Mouse (Mus musculus) embryonic facial prominence, embryonic 14.5 days (tissue): Measurements from ENCODE around the gene Cdk6. TPM values are rescaled to one million over a fixed set of nuclear protein-coding genes. Genes with fewer than 3 reads are reported as not detected.

Experiments used
- ATAC-seq: fragments of 200-750 bp; cut with Nextera tagmentation; 2 replicates; pipeline ENCODE4 v1.8.0; 2017; ENCODE audit warnings: low read depth, moderate number of reproducible peaks, moderate TSS enrichment
- DNase-seq: peaks from one replicate; pipeline ENCODE4 v3.0.0-alpha.2; 2015; ENCODE audit warnings: low spot score
- H3K27ac ChIP-seq: fragments of 300-500 bp; sonication (generic); replicated peaks from 2 replicates; pipeline ENCODE4 v1.5.1; 2014; ENCODE audit warnings: low read depth, mild to moderate bottlenecking, low read length, moderate library complexity
- H3K27me3 ChIP-seq: fragments of 300-500 bp; sonication (generic); replicated peaks from 2 replicates; pipeline ENCODE4 v1.6.1; 2014; ENCODE audit warnings: low read length; ENCODE audit not compliant: control insufficient read depth, insufficient read depth
- H3K36me3 ChIP-seq: fragments of 300-500 bp; sonication (generic); 2 replicates; pipeline ENCODE4 v1.6.1; 2014; ENCODE audit warnings: low read length, mixed read lengths; ENCODE audit not compliant: control insufficient read depth, insufficient read depth
- H3K4me1 ChIP-seq: fragments of 300-500 bp; sonication (generic); 2 replicates; pipeline ENCODE4 v1.6.1; 2014; ENCODE audit warnings: antibody characterized with exemption, low read length; ENCODE audit not compliant: control insufficient read depth, insufficient read depth
- H3K4me2 ChIP-seq: fragments of 300-500 bp; sonication (generic); 2 replicates; pipeline ENCODE4 v1.6.1; 2014; ENCODE audit warnings: low read depth, mild to moderate bottlenecking, low read length, moderate library complexity, mixed read lengths
- H3K4me3 ChIP-seq: fragments of 300-500 bp; sonication (generic); 2 replicates; pipeline ENCODE4 v1.5.1; 2014; ENCODE audit warnings: low read depth, mild to moderate bottlenecking, low read length
- H3K9ac ChIP-seq: fragments of 300-500 bp; sonication (generic); 2 replicates; pipeline ENCODE4 v1.6.1; 2014; ENCODE audit warnings: low read depth, mild to moderate bottlenecking, low read length, moderate library complexity, mixed read lengths
- H3K9me3 ChIP-seq: fragments of 300-500 bp; sonication (generic); 2 replicates; pipeline ENCODE4 v1.6.1; 2016; ENCODE audit warnings: low read length; ENCODE audit not compliant: control insufficient read depth
- WGBS: fragments of 180-500 bp; shearing (Covaris S2); extraction: QIAGEN DNeasy Blood & Tissue Kit; methylation state at CpG from one replicate; pipeline ENCODE4 v1.1.7; 2014; 5-methylcytosine and 5-hydroxymethylcytosine counted together
- polyA plus RNA-seq: library from polyadenylated mRNA; unstranded; fragments of >200 nt; fragmentation: Nextera tagmentation; extraction: Ambion mirVana; gene quantifications from 2 replicates; pipeline ENCODE4 v1.2.1, GENCODE M21; 2014

Cdk6 gene
- polyA plus RNA-seq: 20.9 and 21.3 TPM in 2 replicates

- WGBS: 0% methylated on average over 36 of the region's 59 CpGs
- no peaks in the 10 kb centered on the region for H3K36me3 ChIP-seq
- no peaks in the 10 kb centered on the region for H3K9me3 ChIP-seq
- no peaks in the 10 kb centered on the region for H3K27me3 ChIP-seq
- no peaks in the 10 kb centered on the region for H3K4me1 ChIP-seq
- H3K4me3 ChIP-seq: peak within 1 kb of the TSS; percentile 66
- DNase-seq (peak; percentile 44), ATAC-seq (peak; percentile 42)
- peak within 1 kb of the TSS; percentile 88 for H3K27ac ChIP-seq
- peak within 1 kb of the TSS; percentile 76 for H3K9ac ChIP-seq
- peak within 1 kb of the TSS; percentile 96 for H3K4me2 ChIP-seq
Measured at GRCm38 (mm10) chr5:3341111-3341911, at the start of gene Cdk6. Gene Cdk6, plus strand, starts transcription at chr5:3341485.

GRCm38 (mm10) chr5:3293666-3294065 lies 47.6 kb upstream of the Cdk6 start:
- Histone ChIP-seq H3K4me1 (no peaks in the 10 kb centered on the region), H3K9me3 (no peaks in the 10 kb centered on the region), H3K4me3 (no peak overlapping the region), H3K27ac (no peak overlapping the region), H3K9ac (no peak overlapping the region), H3K36me3 (no peaks in the 10 kb centered on the region), H3K27me3 (no peaks in the 10 kb centered on the region), H3K4me2 (no peak overlapping the region)
- WGBS: 83% methylated on average over 4 of the region's 4 CpGs
- no peak for DNase-seq
- no peak for ATAC-seq

- H3K4me2 ChIP-seq: no peak overlapping the region
- peak; percentile 6 for DNase-seq
- WGBS: 83% methylated on average over 12 of the region's 12 CpGs
Measured at GRCm38 (mm10) chr5:3300801-3301457, 40.4 kb upstream of the Cdk6 start.

GRCm38 (mm10) chr5:3301535-3301934 lies 39.8 kb upstream of the Cdk6 start:
- DNase-seq (no peak), ATAC-seq (no peak)
- Histone ChIP-seq H3K9me3 (no peaks in the 10 kb centered on the region), H3K36me3 (no peaks in the 10 kb centered on the region), H3K4me3 (no peak overlapping the region), H3K4me2 (no peak overlapping the region), H3K27me3 (no peaks in the 10 kb centered on the region), H3K27ac (no peak overlapping the region), H3K4me1 (no peaks in the 10 kb centered on the region), H3K9ac (no peak overlapping the region)
- 57% methylated on average over 5 of the region's 5 CpGs for WGBS

More at GRCm38 (mm10) chr5:3300801-3301457, 40.4 kb upstream of the Cdk6 start:
- no peak overlapping the region for H3K4me3 ChIP-seq
- H3K27ac ChIP-seq: no peak overlapping the region
- no peaks in the 10 kb centered on the region for H3K27me3 ChIP-seq
- no peaks in the 10 kb centered on the region for H3K4me1 ChIP-seq
- no peaks in the 10 kb centered on the region for H3K36me3 ChIP-seq
- no peak overlapping the region for H3K9ac ChIP-seq
- no peaks in the 10 kb centered on the region for H3K9me3 ChIP-seq
- ATAC-seq: no peak

- no peak overlapping the region for H3K4me2 ChIP-seq
- no peaks in the 10 kb centered on the region for H3K36me3 ChIP-seq
- no peak overlapping the region for H3K27ac ChIP-seq
- no peak for DNase-seq
- H3K4me1 ChIP-seq: no peaks in the 10 kb centered on the region
- no peaks in the 10 kb centered on the region for H3K9me3 ChIP-seq
- WGBS: 88% methylated on average over 9 of the region's 9 CpGs
- no peak for ATAC-seq
- no peak overlapping the region for H3K9ac ChIP-seq
- H3K4me3 ChIP-seq: no peak overlapping the region
- no peaks in the 10 kb centered on the region for H3K27me3 ChIP-seq
Measured at GRCm38 (mm10) chr5:3303876-3304275, 37.4 kb upstream of the Cdk6 start.

GRCm38 (mm10) chr5:3306146-3306545 lies 35.1 kb upstream of the Cdk6 start:
- no peak for ATAC-seq
- H3K4me2 ChIP-seq: no peak overlapping the region
- WGBS: 31% methylated on average over 1 of the region's 1 CpGs

GRCm38 (mm10) chr5:3309122-3309521 lies 32.2 kb upstream of the Cdk6 start:
- Histone ChIP-seq H3K4me1 (no peaks in the 10 kb centered on the region), H3K27me3 (no peaks in the 10 kb centered on the region), H3K9ac (no peak overlapping the region), H3K4me3 (no peak overlapping the region), H3K9me3 (no peaks in the 10 kb centered on the region), H3K4me2 (no peak overlapping the region), H3K27ac (no peak overlapping the region), H3K36me3 (no peaks in the 10 kb centered on the region)
- ATAC-seq (no peak), DNase-seq (no peak)

More at GRCm38 (mm10) chr5:3306146-3306545, 35.1 kb upstream of the Cdk6 start:
- no peak overlapping the region for H3K27ac ChIP-seq
- no peaks in the 10 kb centered on the region for H3K9me3 ChIP-seq
- no peak overlapping the region for H3K4me3 ChIP-seq
- no peak overlapping the region for H3K9ac ChIP-seq
- H3K27me3 ChIP-seq: no peaks in the 10 kb centered on the region
- no peaks in the 10 kb centered on the region for H3K36me3 ChIP-seq
- DNase-seq: no peak
- H3K4me1 ChIP-seq: no peaks in the 10 kb centered on the region

- no peak overlapping the region for H3K9ac ChIP-seq
- no peak for ATAC-seq
- H3K27me3 ChIP-seq: no peaks in the 10 kb centered on the region
- DNase-seq: no peak
- no peaks in the 10 kb centered on the region for H3K36me3 ChIP-seq
- H3K4me2 ChIP-seq: no peak overlapping the region
- H3K9me3 ChIP-seq: no peaks in the 10 kb centered on the region
- H3K4me1 ChIP-seq: no peaks in the 10 kb centered on the region
- no peak overlapping the region for H3K27ac ChIP-seq
- 68% methylated on average over 1 of the region's 1 CpGs for WGBS
- no peak overlapping the region for H3K4me3 ChIP-seq
Measured at GRCm38 (mm10) chr5:3309587-3309986, 31.7 kb upstream of the Cdk6 start.
